Mouse (Mus musculus) stomach, postnatal 0 days (tissue): ENCODE measurements at regions not wholly inside any gene's neighbourhood (a gene's known extent, or its start where the extent isn't known, plus 50 kb on each side); places are given as distances from the start of the nearest gene placed in this dataset.

Experiments used
- CTCF ChIP-seq: IDR thresholded peaks from 2 replicates; pipeline ENCODE4 v1.5.1; 2016; ENCODE audit warnings: antibody characterized with exemption, low read depth, mild to moderate bottlenecking, moderate library complexity
- EP300 ChIP-seq: optimal IDR thresholded peaks from 2 replicates; pipeline ENCODE3; 2016; ENCODE audit warnings: antibody characterized with exemption

DNA sequence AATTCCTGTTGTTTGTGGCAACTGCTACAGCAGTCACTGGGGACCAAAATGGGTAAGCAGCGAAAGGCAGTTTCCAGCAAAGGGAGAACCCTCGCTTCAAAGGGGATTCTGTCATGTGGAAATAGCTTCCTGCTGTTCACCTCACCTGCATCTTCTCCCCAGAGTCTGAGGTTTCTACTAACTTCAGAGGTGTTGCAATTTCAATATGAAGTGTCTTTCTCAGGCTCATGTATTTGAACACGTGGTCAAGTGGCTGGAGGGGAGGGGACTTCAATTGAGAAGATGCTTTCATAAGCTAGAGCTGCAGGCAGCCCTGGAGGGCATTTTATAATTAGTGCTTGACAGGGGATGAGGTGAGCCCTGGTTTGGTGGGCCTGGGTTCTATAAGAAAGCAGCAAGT, 92.9 kb upstream of the Noct start:
- TF ChIP-seq CTCF (no peak), EP300 (no peak)
